Mouse (Mus musculus): ENCODE results near the gene Olfr625-ps1. TPM values are rescaled to one million over a fixed set of nuclear protein-coding genes. Genes with fewer than 3 reads are reported as not detected.

Gene Olfr625-ps1
- polyA plus RNA-seq, 1 experiment: not detected

GRCm38 (mm10) chr7:103730074-103730473 lies 47.6 kb downstream of the Olfr625-ps1 start, which contains the start of gene Olfr628:
Gene Olfr628, plus strand, starts transcription at chr7:103730374.
- TF ChIP-seq POLR2A (IDR thresholded peaks at IDR 0.05; ENCODE audit: borderline replicate concordance, control insufficient read depth, low read depth, low read length): no peak
- no peak for TF ChIP-seq CTCF (IDR thresholded peaks at IDR 0.05; ENCODE audit: control insufficient read depth, insufficient read depth, low read length)
- WGBS: 79% methylated on average over 1 of the region's 1 CpGs
- Histone ChIP-seq H3K27ac (ENCODE audit: control insufficient read depth, insufficient read depth, low read depth, low read length, poor library complexity) (no peak within 1 kb of the TSS), H3K4me3 (replicated peaks; ENCODE audit: control insufficient read depth, low read depth, low read length) (no peak within 1 kb of the TSS), H3K4me1 (ENCODE audit: control insufficient read depth, insufficient read depth, low read length) (no peaks in the 10 kb centered on the region)

Other genes starting within 250 kb of the Olfr625-ps1 start
- not detected in 2 replicates for gene Olfr605, start 237.3 kb upstream of the Olfr625-ps1 start, polyA plus RNA-seq (2011; ENCODE audit: insufficient read depth, insufficient read length, low replicate concordance, missing spikeins)
- not detected in 2 replicates for gene Olfr606, start 233.7 kb upstream of the Olfr625-ps1 start, polyA plus RNA-seq (2011; ENCODE audit: insufficient read depth, insufficient read length, low replicate concordance, missing spikeins)
- 0.70 TPM in 1 of 2 replicates, not detected in the other for gene Olfr607, start 218.6 kb upstream of the Olfr625-ps1 start, polyA plus RNA-seq (2011; ENCODE audit: insufficient read depth, insufficient read length, low replicate concordance, missing spikeins)
- not detected in 2 replicates for gene Olfr608, start 212.8 kb upstream of the Olfr625-ps1 start, polyA plus RNA-seq (2011; ENCODE audit: insufficient read depth, insufficient read length, low replicate concordance, missing spikeins)
- gene Olfr609, start 184.7 kb upstream of the Olfr625-ps1 start, polyA plus RNA-seq (2011; ENCODE audit: insufficient read depth, insufficient read length, low replicate concordance, missing spikeins): not detected in 2 replicates
- gene Olfr610, start 170.6 kb upstream of the Olfr625-ps1 start, polyA plus RNA-seq (2011; ENCODE audit: insufficient read depth, insufficient read length, low replicate concordance, missing spikeins): not detected in 2 replicates
- not detected in 2 replicates for gene Olfr611, start 161.9 kb upstream of the Olfr625-ps1 start, polyA plus RNA-seq (2011; ENCODE audit: insufficient read depth, insufficient read length, low replicate concordance, missing spikeins)
- not detected in 2 replicates for gene Olfr612, start 140.0 kb upstream of the Olfr625-ps1 start, polyA plus RNA-seq (2011; ENCODE audit: insufficient read depth, insufficient read length, low replicate concordance, missing spikeins)
- not detected in 2 replicates for gene Olfr613, start 134.6 kb upstream of the Olfr625-ps1 start, polyA plus RNA-seq (2011; ENCODE audit: insufficient read depth, insufficient read length, low replicate concordance, missing spikeins)
- gene Olfr615, start 126.6 kb upstream of the Olfr625-ps1 start, polyA plus RNA-seq (2011; ENCODE audit: insufficient read depth, insufficient read length, low replicate concordance, missing spikeins): not detected in 2 replicates
- gene Olfr616, start 113.6 kb upstream of the Olfr625-ps1 start, polyA plus RNA-seq (2011; ENCODE audit: insufficient read depth, insufficient read length, low replicate concordance, missing spikeins): not detected in 2 replicates
- not detected in 2 replicates for gene Olfr617, start 109.7 kb upstream of the Olfr625-ps1 start, polyA plus RNA-seq (2011; ENCODE audit: insufficient read depth, insufficient read length, low replicate concordance, missing spikeins)
- not detected in 2 replicates for gene Olfr618, start 92.6 kb upstream of the Olfr625-ps1 start, polyA plus RNA-seq (2011; ENCODE audit: insufficient read depth, insufficient read length, low replicate concordance, missing spikeins)
- not detected in 2 replicates for gene Olfr619, start 82.1 kb upstream of the Olfr625-ps1 start, polyA plus RNA-seq (2011; ENCODE audit: insufficient read depth, insufficient read length, low replicate concordance, missing spikeins)
- gene Olfr620, start 70.2 kb upstream of the Olfr625-ps1 start, polyA plus RNA-seq (2011; ENCODE audit: insufficient read depth, insufficient read length, low replicate concordance, missing spikeins): 0.68 and 2.1 TPM in 2 replicates
- gene Olfr622, start 40.0 kb upstream of the Olfr625-ps1 start, polyA plus RNA-seq (2011; ENCODE audit: insufficient read depth, insufficient read length, low replicate concordance, missing spikeins): not detected in 2 replicates
- not detected in 2 replicates for gene Olfr623, start 19.0 kb upstream of the Olfr625-ps1 start, polyA plus RNA-seq (2011; ENCODE audit: insufficient read depth, insufficient read length, low replicate concordance, missing spikeins)
- gene Olfr624, start 11.5 kb upstream of the Olfr625-ps1 start, polyA plus RNA-seq (2011; ENCODE audit: insufficient read depth, insufficient read length, low replicate concordance, missing spikeins): 0.25 and 0.45 TPM in 2 replicates
- gene Olfr243, start 32.0 kb downstream of the Olfr625-ps1 start, polyA plus RNA-seq (2011; ENCODE audit: insufficient read depth, insufficient read length, low replicate concordance, missing spikeins): 0.27 and 0.40 TPM in 2 replicates
- not detected in 2 replicates for gene Olfr628, start 47.7 kb downstream of the Olfr625-ps1 start, polyA plus RNA-seq (2011; ENCODE audit: insufficient read depth, insufficient read length, low replicate concordance, missing spikeins)
- gene Olfr629, start 62.2 kb downstream of the Olfr625-ps1 start, polyA plus RNA-seq (2011; ENCODE audit: insufficient read depth, insufficient read length, low replicate concordance, missing spikeins): 1.2 TPM in 1 of 2 replicates, not detected in the other
- gene Olfr630, start 74.6 kb downstream of the Olfr625-ps1 start, polyA plus RNA-seq (2011; ENCODE audit: insufficient read depth, insufficient read length, low replicate concordance, missing spikeins): not detected in 2 replicates
- not detected in 2 replicates for gene Olfr69, start 88.9 kb downstream of the Olfr625-ps1 start, polyA plus RNA-seq (2011; ENCODE audit: insufficient read depth, insufficient read length, low replicate concordance, missing spikeins)
- 0.36 TPM in 1 of 2 replicates, not detected in the other for gene Olfr68, start 97.0 kb downstream of the Olfr625-ps1 start, polyA plus RNA-seq (2011; ENCODE audit: insufficient read depth, insufficient read length, low replicate concordance, missing spikeins)
- 0.25 TPM in 1 of 2 replicates, not detected in the other for gene Olfr67, start 109.1 kb downstream of the Olfr625-ps1 start, polyA plus RNA-seq (2011; ENCODE audit: insufficient read depth, insufficient read length, low replicate concordance, missing spikeins)
- 16,360 and 37,491 TPM in 2 replicates for gene Hbb-bt, start 131.3 kb downstream of the Olfr625-ps1 start, polyA plus RNA-seq (2011; ENCODE audit: insufficient read depth, insufficient read length, low replicate concordance, missing spikeins)
- 44,806 and 110,365 TPM in 2 replicates for gene Hbb-bs, start 145.4 kb downstream of the Olfr625-ps1 start, polyA plus RNA-seq (2011; ENCODE audit: insufficient read depth, insufficient read length, low replicate concordance, missing spikeins)
- not detected in 2 replicates for gene Hbb-bh2, start 157.8 kb downstream of the Olfr625-ps1 start, polyA plus RNA-seq (2011; ENCODE audit: insufficient read depth, insufficient read length, low replicate concordance, missing spikeins)
- 1.6 TPM in 1 of 2 replicates, not detected in the other for gene Hbb-bh1, start 160.4 kb downstream of the Olfr625-ps1 start, polyA plus RNA-seq (2011; ENCODE audit: insufficient read depth, insufficient read length, low replicate concordance, missing spikeins)
- 1.6 TPM in 1 of 2 replicates, not detected in the other for gene Hbb-y, start 170.5 kb downstream of the Olfr625-ps1 start, polyA plus RNA-seq (2011; ENCODE audit: insufficient read depth, insufficient read length, low replicate concordance, missing spikeins)
- not detected in 2 replicates for gene Olfr66, start 203.5 kb downstream of the Olfr625-ps1 start, polyA plus RNA-seq (2011; ENCODE audit: insufficient read depth, insufficient read length, low replicate concordance, missing spikeins)
- gene Olfr64, start 211.8 kb downstream of the Olfr625-ps1 start, polyA plus RNA-seq (2011; ENCODE audit: insufficient read depth, insufficient read length, low replicate concordance, missing spikeins): not detected in 2 replicates
- not detected in 2 replicates for gene Olfr65, start 220.8 kb downstream of the Olfr625-ps1 start, polyA plus RNA-seq (2011; ENCODE audit: insufficient read depth, insufficient read length, low replicate concordance, missing spikeins)
- gene Olfr631, start 246.1 kb downstream of the Olfr625-ps1 start, polyA plus RNA-seq (2011; ENCODE audit: insufficient read depth, insufficient read length, low replicate concordance, missing spikeins): not detected in 2 replicates